Mouse (Mus musculus): ENCODE results near the gene Rbfox2. TPM values are rescaled to one million over a fixed set of nuclear protein-coding genes. Genes with fewer than 3 reads are reported as not detected.

Gene Rbfox2
- total and polyA plus RNA-seq, 2 experiments: 17.4 to 21.5 TPM

DNA sequence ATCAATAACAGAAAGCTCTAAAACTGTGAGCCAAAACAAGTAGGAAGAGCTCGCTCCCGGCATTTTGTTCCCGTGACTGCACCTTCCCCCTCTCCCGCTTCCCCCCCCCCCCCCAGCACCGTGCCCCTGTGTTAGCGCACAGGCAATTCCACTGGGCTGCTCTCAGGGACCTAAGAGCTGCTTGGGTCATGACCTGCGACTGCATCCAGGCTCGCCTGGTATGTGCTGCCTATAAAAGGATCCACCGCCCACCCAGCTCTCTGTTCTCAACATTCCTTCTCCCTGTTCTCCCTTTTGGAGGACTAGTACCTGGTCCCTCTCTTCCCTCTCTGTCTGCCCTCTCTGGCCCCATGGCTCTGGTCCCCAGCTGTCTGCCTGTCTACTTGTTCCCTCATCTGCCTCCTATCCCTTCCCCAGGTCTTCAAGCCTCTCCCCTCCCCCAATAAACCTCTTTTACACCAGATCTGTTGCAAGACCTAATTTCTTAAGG is 267.5 kb downstream of the Rbfox2 start:
- no peak overlapping the region for H3K27ac ChIP-seq (replicated peaks; ENCODE audit: insufficient read depth, low read depth, low read length)
- H3K9ac ChIP-seq (ENCODE audit: low read depth, low read length): no peak overlapping the region
- no peak for DNase-seq (ENCODE audit: extremely low read depth, low read depth, low spot score)
- no peak overlapping the region for H3K4me3 ChIP-seq (ENCODE audit: insufficient read depth, low read depth, low read length)
- no peaks in the 10 kb centered on the region for H3K36me3 ChIP-seq (ENCODE audit: control insufficient read depth, insufficient read depth, low read length)
- H3K27me3 ChIP-seq (ENCODE audit: control insufficient read depth, insufficient read depth, low read length): no peaks in the 10 kb centered on the region
- H3K4me1 ChIP-seq (ENCODE audit: control insufficient read depth, insufficient read depth, low read length): peaks cover 7% of the 10 kb centered on the region; the same call in 1 of the 2 replicates
- no peaks in the 10 kb centered on the region for H3K79me2 ChIP-seq (ENCODE audit: control insufficient read depth, insufficient read depth, low read length)
- TF ChIP-seq CTCF (IDR thresholded peaks at IDR 0.05; ENCODE audit: low read depth, low read length) (no peak), POLR2A (IDR thresholded peaks at IDR 0.05; ENCODE audit: extremely low read depth, insufficient read depth, low read length) (no peak)
- WGBS: 89% methylated on average over 9 of the region's 9 CpGs

DNA sequence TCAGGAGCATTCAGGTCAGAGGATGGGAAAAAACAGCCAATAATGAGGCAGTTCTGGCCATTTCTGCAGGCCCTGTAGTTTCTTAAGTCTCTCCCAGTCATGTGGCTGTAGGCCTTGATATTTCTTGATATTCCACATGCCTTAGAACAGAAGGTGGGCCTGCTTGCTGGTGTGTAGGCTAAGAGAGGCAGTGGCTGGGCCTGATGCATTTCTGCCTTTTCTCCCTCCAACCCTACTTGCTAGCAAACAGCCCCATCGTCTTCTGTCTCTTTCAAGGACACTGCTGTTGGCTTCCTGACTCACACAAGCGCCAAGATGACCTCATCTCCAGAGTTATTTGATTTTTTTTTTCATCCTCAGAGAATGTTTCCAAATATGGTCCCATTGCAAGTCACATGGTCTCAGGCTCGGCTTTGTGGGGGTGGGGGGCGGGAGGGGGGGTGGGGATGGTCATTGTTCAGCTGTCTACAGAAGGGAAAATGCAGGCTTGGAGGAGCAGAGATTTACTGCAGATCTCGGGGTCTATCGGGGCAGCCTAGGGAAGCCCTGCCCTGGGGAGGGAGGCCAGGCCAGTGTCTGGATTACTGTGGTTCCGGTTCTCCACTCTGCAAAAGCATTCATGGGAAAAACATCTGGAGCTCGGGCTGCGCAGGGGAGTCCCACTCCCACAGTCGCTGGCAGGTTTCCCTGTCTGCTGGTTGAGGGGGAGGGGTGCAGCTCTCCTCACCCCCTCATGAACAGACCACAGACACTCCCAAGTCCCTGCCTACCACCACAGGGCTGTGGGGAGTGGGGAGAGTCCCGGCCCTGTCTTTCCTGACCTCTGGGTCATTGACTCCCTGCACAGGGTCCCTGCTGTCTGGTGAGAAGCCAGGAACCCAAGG is 269.3 kb downstream of the Rbfox2 start:
- Histone ChIP-seq H3K79me2 (ENCODE audit: control insufficient read depth, insufficient read depth, low read length) (no peaks in the 10 kb centered on the region), H3K4me1 (ENCODE audit: control insufficient read depth, insufficient read depth, low read length) (peaks cover 7% of the 10 kb centered on the region; the same call in 1 of the 2 replicates), H3K4me3 (ENCODE audit: insufficient read depth, low read depth, low read length) (no peak overlapping the region), H3K36me3 (ENCODE audit: control insufficient read depth, insufficient read depth, low read length) (no peaks in the 10 kb centered on the region), H3K27me3 (ENCODE audit: control insufficient read depth, insufficient read depth, low read length) (no peaks in the 10 kb centered on the region), H3K9ac (ENCODE audit: low read depth, low read length) (no peak overlapping the region), H3K27ac (replicated peaks; ENCODE audit: insufficient read depth, low read depth, low read length) (peak overlapping the region; percentile 45)
- WGBS: 44% methylated on average over 11 of the region's 11 CpGs
- peak; percentile 24 for DNase-seq (ENCODE audit: extremely low read depth, low read depth, low spot score)
- TF ChIP-seq CTCF (IDR thresholded peaks at IDR 0.05; ENCODE audit: low read depth, low read length): no peak

DNA sequence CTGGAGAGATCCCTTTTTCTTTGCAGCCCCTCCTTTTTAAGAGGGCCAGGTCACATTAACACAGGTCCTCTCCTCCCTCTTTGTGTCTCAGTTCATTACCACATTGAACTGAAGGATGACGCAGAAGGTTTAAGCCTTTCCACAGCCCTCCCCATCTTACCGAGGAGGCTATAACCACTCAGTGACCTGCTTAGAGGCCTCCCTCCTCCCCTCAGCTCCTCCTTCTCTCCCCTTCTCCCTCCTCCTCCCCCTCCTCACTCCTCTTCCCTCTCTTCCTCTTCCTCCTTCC is 269.9 kb downstream of the Rbfox2 start:
- TF ChIP-seq CTCF (IDR thresholded peaks at IDR 0.05; ENCODE audit: low read depth, low read length) (no peak), POLR2A (IDR thresholded peaks at IDR 0.05; ENCODE audit: extremely low read depth, insufficient read depth, low read length) (no peak)
- H3K4me3 ChIP-seq (ENCODE audit: insufficient read depth, low read depth, low read length): no peak overlapping the region
- 64% methylated on average over 2 of the region's 2 CpGs for WGBS
- no peaks in the 10 kb centered on the region for H3K79me2 ChIP-seq (ENCODE audit: control insufficient read depth, insufficient read depth, low read length)
- H3K36me3 ChIP-seq (ENCODE audit: control insufficient read depth, insufficient read depth, low read length): no peaks in the 10 kb centered on the region
- DNase-seq (ENCODE audit: extremely low read depth, low read depth, low spot score): no peak
- H3K27me3 ChIP-seq (ENCODE audit: control insufficient read depth, insufficient read depth, low read length): no peaks in the 10 kb centered on the region
- H3K4me1 ChIP-seq (ENCODE audit: control insufficient read depth, insufficient read depth, low read length): peaks cover 7% of the 10 kb centered on the region; the same call in 1 of the 2 replicates
- peak overlapping the region; percentile 45 for H3K27ac ChIP-seq (replicated peaks; ENCODE audit: insufficient read depth, low read depth, low read length)
- H3K9ac ChIP-seq (ENCODE audit: low read depth, low read length): no peak overlapping the region

DNA sequence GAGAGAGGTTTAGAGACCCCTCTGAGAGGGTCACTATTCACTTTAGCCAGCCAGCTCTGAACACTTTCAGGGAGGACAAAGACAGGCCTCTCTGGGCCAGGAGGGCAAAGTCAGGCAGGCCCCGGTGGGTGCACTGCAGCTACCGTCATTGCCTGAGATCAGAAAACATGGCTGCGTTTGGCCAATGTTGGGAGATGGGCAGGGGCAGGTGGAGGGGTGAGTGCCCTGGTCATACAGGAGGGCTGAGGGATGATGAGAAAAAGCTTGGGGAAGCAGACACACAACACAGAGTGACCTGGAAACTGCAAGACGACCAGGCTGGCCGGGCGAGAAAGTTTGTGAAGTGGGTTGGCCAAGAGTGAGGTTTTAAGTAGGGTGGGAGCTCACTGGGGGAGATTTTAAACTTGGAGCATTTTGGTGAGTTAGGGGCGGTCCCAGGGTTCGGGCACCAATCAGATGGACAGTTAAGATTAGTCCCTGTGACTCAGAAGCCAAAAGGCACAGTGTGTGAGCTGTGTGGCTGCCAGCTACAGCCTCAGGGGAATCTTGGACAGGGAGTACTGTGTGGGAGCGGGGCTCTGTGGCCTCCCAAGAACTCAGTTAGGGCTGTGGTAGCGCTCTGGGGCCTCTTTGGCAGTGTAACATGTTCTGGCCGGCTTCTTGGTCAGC is 270.4 kb downstream of the Rbfox2 start:
- Histone ChIP-seq H3K27me3 (ENCODE audit: control insufficient read depth, insufficient read depth, low read length) (no peaks in the 10 kb centered on the region), H3K4me1 (ENCODE audit: control insufficient read depth, insufficient read depth, low read length) (peaks cover 7% of the 10 kb centered on the region; the same call in 1 of the 2 replicates), H3K9ac (ENCODE audit: low read depth, low read length) (no peak overlapping the region), H3K4me3 (ENCODE audit: insufficient read depth, low read depth, low read length) (no peak overlapping the region), H3K27ac (replicated peaks; ENCODE audit: insufficient read depth, low read depth, low read length) (peak overlapping the region; percentile 39), H3K36me3 (ENCODE audit: control insufficient read depth, insufficient read depth, low read length) (no peaks in the 10 kb centered on the region), H3K79me2 (ENCODE audit: control insufficient read depth, insufficient read depth, low read length) (no peaks in the 10 kb centered on the region)
- no peak for TF ChIP-seq CTCF (IDR thresholded peaks at IDR 0.05; ENCODE audit: low read depth, low read length)
- TF ChIP-seq POLR2A (IDR thresholded peaks at IDR 0.05; ENCODE audit: extremely low read depth, insufficient read depth, low read length): no peak
- no peak for DNase-seq (ENCODE audit: extremely low read depth, low read depth, low spot score)
- WGBS: 87% methylated on average over 11 of the region's 11 CpGs

DNA sequence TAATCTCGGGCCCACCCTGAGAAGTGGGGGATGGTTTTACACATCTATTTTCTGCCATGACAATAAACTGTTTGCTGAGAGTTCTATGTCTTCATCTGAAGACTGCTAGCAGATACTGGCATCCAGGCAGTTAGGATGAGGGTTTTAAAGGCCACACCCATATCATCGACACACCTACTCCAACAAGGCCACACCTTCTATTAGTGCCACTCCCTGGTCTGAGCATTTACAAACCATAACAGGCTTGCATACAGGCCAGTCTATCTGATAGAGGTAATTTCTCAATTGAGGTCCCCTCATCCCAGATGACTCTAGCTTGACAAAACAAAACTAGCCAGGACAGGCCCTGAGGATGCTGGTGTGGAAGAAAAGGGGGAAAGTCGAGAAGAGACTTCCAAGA is 271.2 kb downstream of the Rbfox2 start:
- no peak for DNase-seq (ENCODE audit: extremely low read depth, low read depth, low spot score)
- TF ChIP-seq CTCF (IDR thresholded peaks at IDR 0.05; ENCODE audit: low read depth, low read length) (no peak), POLR2A (IDR thresholded peaks at IDR 0.05; ENCODE audit: extremely low read depth, insufficient read depth, low read length) (no peak)
- 93% methylated on average over 3 of the region's 3 CpGs for WGBS

More for the DNA sequence above, 271.2 kb downstream of the Rbfox2 start:
- Histone ChIP-seq H3K27me3 (ENCODE audit: control insufficient read depth, insufficient read depth, low read length) (no peaks in the 10 kb centered on the region), H3K4me1 (ENCODE audit: control insufficient read depth, insufficient read depth, low read length) (peaks cover 7% of the 10 kb centered on the region; the same call in 1 of the 2 replicates), H3K9ac (ENCODE audit: low read depth, low read length) (no peak overlapping the region), H3K79me2 (ENCODE audit: control insufficient read depth, insufficient read depth, low read length) (no peaks in the 10 kb centered on the region), H3K4me3 (ENCODE audit: insufficient read depth, low read depth, low read length) (no peak overlapping the region), H3K27ac (replicated peaks; ENCODE audit: insufficient read depth, low read depth, low read length) (no peak overlapping the region), H3K36me3 (ENCODE audit: control insufficient read depth, insufficient read depth, low read length) (no peaks in the 10 kb centered on the region)

All from liver, adult 2 months (tissue).